Mouse (Mus musculus) olfactory bulb, adult 2 months (tissue): ENCODE data around the gene Patj.

Experiments used
- CTCF ChIP-seq: fragments of 200-500 bp; IDR thresholded peaks from 2 replicates; pipeline ENCODE4 v1.5.1; 2012; ENCODE audit warnings: low read depth, mild to moderate bottlenecking, low read length, moderate library complexity; ENCODE audit not compliant: insufficient read depth
- POLR2A ChIP-seq: fragments of 200-500 bp; IDR thresholded peaks from 2 replicates; pipeline ENCODE4 v1.6.1; 2012; ENCODE audit warnings: mild to moderate bottlenecking, low read depth, low read length, moderate library complexity; ENCODE audit not compliant: insufficient read depth

GRCm38 (mm10) chr4:98659032-98659431 lies 263.4 kb downstream of the Patj start:
- no peak for TF ChIP-seq CTCF
- TF ChIP-seq POLR2A = no peak
